Mouse (Mus musculus): ENCODE measurements around the gene Gm10642. TPM values are rescaled to one million over a fixed set of nuclear protein-coding genes. Genes with fewer than 3 reads are reported as not detected.
A peak's percentile ranks its signal among the peaks of the same experiment; 100 is the strongest.

Gm10642 gene
- 1.4 and 1.5 TPM in 2 replicates for polyA plus RNA-seq (2015; fragmentation: Nextera tagmentation; extraction: Ambion mirVana)

- no peak for TF ChIP-seq CTCF (IDR thresholded peaks at IDR 0.05; ENCODE audit: low read depth)
- Histone ChIP-seq H3K9ac (ENCODE audit: low read depth, low read length) (peak within 1 kb of the TSS; percentile 95), H3K27me3 (replicated peaks; ENCODE audit: control insufficient read depth, insufficient read depth, low read length) (no peaks in the 10 kb centered on the region), H3K27ac (ENCODE audit: low read depth, low read length) (peak within 1 kb of the TSS; percentile 95), H3K9me3 (ENCODE audit: control insufficient read depth) (no peaks in the 10 kb centered on the region), H3K36me3 (ENCODE audit: control insufficient read depth, insufficient read depth) (no peaks in the 10 kb centered on the region), H3K4me2 (replicated peaks; ENCODE audit: low read depth) (peak within 1 kb of the TSS; percentile 81), H3K4me3 (ENCODE audit: low read depth, low read length) (peak within 1 kb of the TSS; percentile 92), H3K4me1 (replicated peaks; ENCODE audit: control insufficient read depth, insufficient read depth, low read length) (no peaks in the 10 kb centered on the region; the same call in 1 of the 2 replicates)
- under 1% methylated on average over 65 of the region's 72 CpGs for WGBS
- peak; percentile 59 for ATAC-seq
These were observed at the start of gene Gm10642 for GRCm38 (mm10) chr9:70656130-70657007. TSS of gene Gm10642 (plus strand) at chr9:70656251.

GRCm38 (mm10) chr9:70611026-70611673 is 44.9 kb upstream of the Gm10642 start:
- no peaks in the 10 kb centered on the region for H3K27me3 ChIP-seq (replicated peaks; ENCODE audit: control insufficient read depth, insufficient read depth, low read length)
- no peak for ATAC-seq
- H3K27ac ChIP-seq (ENCODE audit: low read depth, low read length), result no peak overlapping the region
- H3K36me3 ChIP-seq (ENCODE audit: control insufficient read depth, insufficient read depth), result peaks cover 32% of the 10 kb centered on the region
- 62% methylated on average over 3 of the region's 3 CpGs for WGBS
- H3K4me2 ChIP-seq (replicated peaks; ENCODE audit: low read depth), result no peak overlapping the region
- no peak for TF ChIP-seq CTCF (IDR thresholded peaks at IDR 0.05; ENCODE audit: low read depth)
- no peaks in the 10 kb centered on the region for H3K4me1 ChIP-seq (replicated peaks; ENCODE audit: control insufficient read depth, insufficient read depth, low read length)
- no peaks in the 10 kb centered on the region for H3K9me3 ChIP-seq (ENCODE audit: control insufficient read depth)
- no peak overlapping the region for H3K9ac ChIP-seq (ENCODE audit: low read depth, low read length)
- H3K4me3 ChIP-seq (ENCODE audit: low read depth, low read length), result no peak overlapping the region

- ATAC-seq, result no peak
- no peak overlapping the region for H3K9ac ChIP-seq (ENCODE audit: low read depth, low read length)
- H3K4me3 ChIP-seq (ENCODE audit: low read depth, low read length), result no peak overlapping the region
- H3K4me2 ChIP-seq (replicated peaks; ENCODE audit: low read depth), result no peak overlapping the region
- H3K27me3 ChIP-seq (replicated peaks; ENCODE audit: control insufficient read depth, insufficient read depth, low read length), result no peaks in the 10 kb centered on the region
- no peak for TF ChIP-seq CTCF (IDR thresholded peaks at IDR 0.05; ENCODE audit: low read depth)
- no peaks in the 10 kb centered on the region for H3K4me1 ChIP-seq (replicated peaks; ENCODE audit: control insufficient read depth, insufficient read depth, low read length)
- WGBS, result 91% methylated on average over 2 of the region's 2 CpGs
- H3K9me3 ChIP-seq (ENCODE audit: control insufficient read depth), result no peaks in the 10 kb centered on the region
- peaks cover 4% of the 10 kb centered on the region; the same call in 1 of the 2 replicates for H3K36me3 ChIP-seq (ENCODE audit: control insufficient read depth, insufficient read depth)
- no peak overlapping the region for H3K27ac ChIP-seq (ENCODE audit: low read depth, low read length)
These were observed 26.3 kb upstream of the Gm10642 start for GRCm38 (mm10) chr9:70629711-70630110.

- no peak for ATAC-seq
- Histone ChIP-seq H3K9ac (ENCODE audit: low read depth, low read length) (no peak overlapping the region), H3K27ac (ENCODE audit: low read depth, low read length) (no peak overlapping the region), H3K4me3 (ENCODE audit: low read depth, low read length) (no peak overlapping the region), H3K4me1 (replicated peaks; ENCODE audit: control insufficient read depth, insufficient read depth, low read length) (no peaks in the 10 kb centered on the region), H3K36me3 (ENCODE audit: control insufficient read depth, insufficient read depth) (peaks cover 4% of the 10 kb centered on the region; the same call in 1 of the 2 replicates), H3K9me3 (ENCODE audit: control insufficient read depth) (no peaks in the 10 kb centered on the region), H3K4me2 (replicated peaks; ENCODE audit: low read depth) (no peak overlapping the region), H3K27me3 (replicated peaks; ENCODE audit: control insufficient read depth, insufficient read depth, low read length) (no peaks in the 10 kb centered on the region)
- 34% methylated on average over 5 of the region's 5 CpGs for WGBS
- TF ChIP-seq CTCF (IDR thresholded peaks at IDR 0.05; ENCODE audit: low read depth), result no peak
These were observed 24.4 kb upstream of the Gm10642 start for GRCm38 (mm10) chr9:70631665-70632064.

GRCm38 (mm10) chr9:70636748-70637147 is 19.3 kb upstream of the Gm10642 start:
- 61% methylated on average over 2 of the region's 2 CpGs for WGBS
- Histone ChIP-seq H3K4me2 (replicated peaks; ENCODE audit: low read depth) (no peak overlapping the region), H3K4me1 (replicated peaks; ENCODE audit: control insufficient read depth, insufficient read depth, low read length) (no peaks in the 10 kb centered on the region), H3K9ac (ENCODE audit: low read depth, low read length) (no peak overlapping the region), H3K36me3 (ENCODE audit: control insufficient read depth, insufficient read depth) (no peaks in the 10 kb centered on the region), H3K27me3 (replicated peaks; ENCODE audit: control insufficient read depth, insufficient read depth, low read length) (no peaks in the 10 kb centered on the region), H3K27ac (ENCODE audit: low read depth, low read length) (no peak overlapping the region), H3K4me3 (ENCODE audit: low read depth, low read length) (no peak overlapping the region), H3K9me3 (ENCODE audit: control insufficient read depth) (no peaks in the 10 kb centered on the region)
- TF ChIP-seq CTCF (IDR thresholded peaks at IDR 0.05; ENCODE audit: low read depth), result no peak
- ATAC-seq, result no peak

- H3K4me2 ChIP-seq (replicated peaks; ENCODE audit: low read depth), result no peak overlapping the region
- H3K36me3 ChIP-seq (ENCODE audit: control insufficient read depth, insufficient read depth), result peaks cover 9% of the 10 kb centered on the region; the same call in 1 of the 2 replicates
- ATAC-seq, result no peak
- 90% methylated on average over 2 of the region's 2 CpGs for WGBS
- no peak for TF ChIP-seq CTCF (IDR thresholded peaks at IDR 0.05; ENCODE audit: low read depth)
- no peak overlapping the region for H3K4me3 ChIP-seq (ENCODE audit: low read depth, low read length)
- H3K27ac ChIP-seq (ENCODE audit: low read depth, low read length), result no peak overlapping the region
- H3K27me3 ChIP-seq (replicated peaks; ENCODE audit: control insufficient read depth, insufficient read depth, low read length), result no peaks in the 10 kb centered on the region
- H3K9me3 ChIP-seq (ENCODE audit: control insufficient read depth), result no peaks in the 10 kb centered on the region
- no peak overlapping the region for H3K9ac ChIP-seq (ENCODE audit: low read depth, low read length)
- no peaks in the 10 kb centered on the region; the same call in 1 of the 2 replicates for H3K4me1 ChIP-seq (replicated peaks; ENCODE audit: control insufficient read depth, insufficient read depth, low read length)
These were observed 5.8 kb upstream of the Gm10642 start for GRCm38 (mm10) chr9:70650260-70650659.

Measured in intestine, postnatal 0 days (tissue).